Mouse (Mus musculus): ENCODE data around the gene Rnf10.

Gene Rnf10

DNA sequence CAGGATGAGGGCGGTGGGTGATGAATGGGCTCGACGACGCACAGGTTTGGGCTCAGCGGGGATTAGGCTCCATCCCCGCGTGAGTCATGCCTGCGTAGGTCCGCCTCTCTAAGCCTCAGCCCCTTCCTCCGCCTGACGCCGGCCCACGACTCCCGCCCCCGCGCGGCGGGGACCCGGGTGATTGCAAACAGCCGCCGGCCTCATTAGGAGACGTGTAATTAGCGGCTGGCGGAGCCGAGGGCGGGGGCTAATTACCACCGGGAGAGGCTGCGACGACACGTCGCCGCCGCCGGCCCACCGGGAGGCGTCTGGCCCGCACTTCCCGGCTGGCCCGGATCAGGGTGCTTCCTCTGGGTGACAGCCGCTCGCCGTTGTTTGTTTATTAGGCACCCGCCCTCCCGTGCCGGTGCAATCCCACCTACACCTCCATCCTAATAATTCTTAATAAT, 37.4 kb downstream of the Rnf10 start:
- peak in 1 of 2 experiments; percentile 47 for DNase-seq (ENCODE audit: low spot score in 2 of 2)

GRCm38 (mm10) chr5:115234519-115234918, 38.2 kb downstream of the Rnf10 start:
- DNase-seq (ENCODE audit: low spot score in 2 of 2), result no peak

DNA sequence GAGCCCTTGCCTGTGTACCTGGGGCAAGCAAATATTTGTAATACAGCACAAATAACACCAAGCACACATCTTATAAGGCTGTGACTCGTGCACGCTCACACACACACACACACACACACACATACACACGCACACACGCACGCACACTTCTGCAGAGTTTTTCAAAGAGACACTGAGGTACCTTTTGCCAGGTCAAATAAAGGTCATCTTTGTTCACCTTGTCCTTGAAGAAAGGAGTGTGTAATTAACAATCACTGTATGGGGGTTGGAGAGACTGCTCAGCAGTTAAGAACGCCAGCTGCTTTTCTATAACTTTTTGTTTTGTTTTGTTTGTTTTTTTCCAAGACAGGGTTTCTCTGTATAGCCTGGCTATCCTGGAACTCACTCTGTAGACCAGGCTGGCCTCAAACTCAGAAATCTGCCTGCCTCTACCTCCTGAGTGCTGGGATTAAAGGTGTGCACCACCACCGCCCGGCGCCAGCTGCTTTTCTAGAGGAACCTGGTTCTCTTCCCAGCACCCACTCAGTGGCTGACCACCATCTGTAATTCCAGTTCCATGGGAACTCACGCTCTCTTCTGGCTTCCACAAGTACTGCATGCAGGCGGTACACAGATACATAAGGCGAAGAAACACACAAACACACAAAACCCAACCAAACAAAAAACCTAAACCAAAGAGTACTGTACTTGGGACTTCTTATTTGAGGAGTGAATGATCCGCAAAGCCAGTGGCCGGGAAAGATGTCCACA, 39.5 kb downstream of the Rnf10 start:
- DNase-seq (ENCODE audit: low spot score in 2 of 2), result no peak

DNA sequence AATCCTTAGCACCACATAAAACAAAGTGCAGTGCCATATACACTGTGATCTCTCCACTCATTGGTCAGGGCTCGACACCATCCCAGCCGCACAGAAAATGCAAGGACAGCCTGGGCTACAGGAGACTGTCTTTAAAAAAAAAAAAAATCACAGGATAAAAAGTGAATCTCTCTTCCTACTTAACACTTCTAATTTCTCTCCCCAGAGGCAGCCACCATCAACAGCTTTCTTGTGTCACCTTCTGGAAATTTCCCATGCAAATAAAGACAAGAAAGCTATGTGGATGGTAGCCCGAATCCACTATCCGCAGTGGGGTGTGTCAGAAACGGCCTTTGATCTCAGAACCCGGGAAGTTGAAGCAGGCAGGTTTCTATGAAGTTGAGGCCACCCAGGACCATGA, 40.2 kb downstream of the Rnf10 start:
- no peak for DNase-seq (ENCODE audit: low spot score in 2 of 2)

- no peak for DNase-seq (ENCODE audit: low spot score in 2 of 2)
Observed at GRCm38 (mm10) chr5:115231552-115232120, 41.1 kb downstream of the Rnf10 start.

DNA sequence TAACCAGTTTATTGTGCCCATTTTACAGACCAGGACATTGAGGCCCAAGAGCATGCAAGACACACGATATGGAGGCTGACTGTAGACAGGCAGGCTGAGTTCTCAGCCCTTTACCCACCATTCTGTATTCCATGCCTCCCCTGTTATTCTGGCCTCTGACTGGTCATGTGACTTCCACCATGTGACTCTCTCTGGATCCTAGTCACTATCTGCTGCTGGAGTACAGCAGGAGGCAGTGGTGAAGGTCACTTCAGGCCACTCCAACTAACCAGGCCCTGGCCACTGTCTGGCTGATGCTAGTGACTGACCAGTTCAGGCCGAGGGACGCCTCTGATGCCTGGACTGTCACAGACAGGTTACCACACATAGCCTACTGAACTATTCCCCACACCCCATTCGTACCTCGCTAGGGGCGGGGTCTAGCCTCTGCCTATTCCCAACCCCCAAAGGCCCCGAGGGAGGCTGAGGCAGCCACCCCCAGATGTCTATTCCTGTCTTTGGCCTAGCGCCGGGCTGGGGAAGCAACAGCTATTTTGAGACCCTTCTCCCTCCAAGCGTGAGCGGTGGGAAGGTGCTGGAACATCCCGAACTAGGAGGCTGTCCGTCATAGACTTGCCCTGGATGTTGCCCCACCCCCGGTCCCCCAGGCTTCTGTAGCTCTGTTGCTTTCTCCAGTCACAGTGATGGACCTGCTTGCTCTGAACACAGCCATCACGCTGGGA, 41.7 kb downstream of the Rnf10 start:
- DNase-seq (ENCODE audit: low spot score in 2 of 2), result no peak

- no peak for DNase-seq (ENCODE audit: low spot score in 2 of 2)
Observed at GRCm38 (mm10) chr5:115222485-115222884, 50.2 kb downstream of the Rnf10 start.

DNA sequence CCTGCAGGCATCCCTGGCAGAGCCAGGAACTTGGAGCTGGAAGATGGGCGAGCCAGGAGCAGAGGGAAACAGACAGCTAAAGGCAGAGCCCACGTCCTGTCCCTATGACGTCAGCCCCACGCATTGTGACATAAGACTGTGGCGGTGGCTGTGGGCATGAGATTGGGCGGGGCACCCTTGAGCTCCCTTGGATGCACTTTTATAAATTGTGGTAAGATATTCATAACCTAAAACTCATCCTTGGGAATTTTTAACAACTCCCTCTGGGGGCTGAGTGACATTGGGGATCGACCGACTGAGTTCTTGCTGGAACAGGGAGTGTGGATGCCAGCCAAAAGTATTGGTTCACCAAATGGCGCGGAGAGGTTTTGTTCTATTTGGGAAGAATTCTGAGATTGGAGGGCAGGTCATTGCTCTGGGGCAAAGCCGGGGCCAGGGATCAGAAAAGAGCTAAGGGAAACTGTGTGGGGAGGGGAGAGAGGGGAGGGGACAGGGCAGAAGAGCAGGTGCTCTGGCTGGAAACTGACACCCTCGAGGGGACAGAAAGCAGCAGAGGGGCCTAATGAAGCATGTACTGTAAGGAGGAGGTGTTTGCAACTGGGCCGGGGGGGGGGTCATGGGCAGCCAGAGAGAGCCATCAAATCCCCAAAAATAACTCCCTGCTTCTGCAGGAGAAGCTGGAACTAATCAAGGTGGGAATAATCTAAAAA, 51.6 kb downstream of the Rnf10 start:
- no peak for DNase-seq (ENCODE audit: low spot score in 2 of 2)

DNA sequence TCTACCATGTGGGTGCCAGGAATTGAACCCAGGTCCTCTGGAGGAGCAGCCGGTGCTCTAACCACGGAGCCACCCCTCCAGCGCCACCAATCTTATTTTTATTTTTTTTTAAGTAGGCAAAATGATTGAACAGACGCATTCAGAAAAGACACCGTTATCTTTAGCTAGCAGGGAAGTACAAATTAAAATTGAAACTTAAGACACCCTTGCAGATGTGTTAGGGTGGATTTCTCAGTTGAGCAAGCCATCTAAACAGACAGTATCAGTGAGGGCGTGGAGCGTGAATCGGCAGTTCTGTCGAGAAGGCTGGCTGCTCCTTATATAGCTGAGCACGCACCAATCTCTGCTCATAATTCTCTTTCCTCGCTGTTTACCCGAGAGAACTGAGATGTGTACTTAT, 54.7 kb downstream of the Rnf10 start:
- DNase-seq (ENCODE audit: low spot score in 2 of 2), result no peak

DNA sequence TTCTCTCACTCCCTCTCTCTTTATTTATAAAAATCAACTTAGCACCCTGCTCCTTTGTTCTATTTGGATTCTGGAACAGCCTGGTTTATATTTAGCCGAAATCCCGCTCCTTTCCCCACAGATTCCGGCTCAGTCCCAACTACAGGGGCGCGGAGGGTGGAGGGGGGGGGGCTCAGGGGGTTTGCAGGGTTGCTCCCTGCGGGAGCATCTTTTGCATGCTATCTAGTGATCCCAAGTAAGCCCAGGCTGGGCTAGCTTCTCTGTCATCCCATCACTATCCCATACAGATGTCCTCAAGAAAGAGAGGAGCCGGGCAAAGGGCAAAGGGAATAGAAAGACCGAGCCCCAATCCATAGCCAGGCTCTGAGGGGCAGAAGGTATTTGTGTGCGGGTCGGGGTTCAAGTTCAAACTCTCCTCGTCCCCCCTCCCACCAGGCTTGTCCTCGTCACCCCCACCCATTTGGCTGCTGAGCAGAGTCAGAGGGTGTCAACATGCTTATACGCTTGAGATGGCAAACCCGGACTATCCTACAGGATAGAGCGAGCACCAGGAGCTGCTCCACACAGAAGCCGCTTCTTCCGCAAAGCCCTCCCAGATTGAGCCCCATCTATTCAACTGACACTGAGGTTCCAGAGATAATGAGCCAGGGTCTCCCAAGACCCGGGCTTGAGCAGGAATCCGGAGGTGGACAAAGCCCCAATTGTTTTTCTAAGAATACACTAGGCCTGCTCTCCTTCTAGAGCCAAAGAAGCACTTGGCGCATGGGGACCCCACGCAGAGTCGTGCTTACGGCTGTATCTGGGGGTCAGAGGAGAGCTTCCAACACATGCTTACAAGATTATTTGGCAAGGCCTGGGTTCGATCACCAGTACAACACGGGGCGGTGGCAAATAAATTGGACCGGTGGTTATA, 57.2 kb downstream of the Rnf10 start:
- DNase-seq (ENCODE audit: low spot score in 2 of 2), result no peak

DNA sequence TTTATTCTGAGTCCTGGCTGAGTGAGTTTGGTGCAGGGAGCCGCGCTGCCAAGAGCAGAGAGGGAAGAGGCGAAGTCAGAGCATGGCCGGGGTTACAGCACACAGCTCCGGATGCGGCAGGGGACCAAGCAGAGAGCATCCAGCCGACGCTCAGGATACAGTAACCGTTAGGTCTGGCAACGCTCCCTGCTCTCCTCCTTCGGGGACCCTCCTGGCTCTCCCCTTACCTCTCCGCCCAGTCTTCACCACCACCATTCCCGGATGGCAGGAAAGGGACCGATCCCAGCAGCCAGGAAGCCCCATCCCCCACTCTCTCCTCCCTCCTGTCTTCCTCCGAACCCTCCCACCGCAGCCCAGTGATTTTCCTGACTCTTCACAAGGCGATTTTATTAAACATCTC, 57.8 kb downstream of the Rnf10 start:
- DNase-seq (ENCODE audit: low spot score in 2 of 2), result no peak

- DNase-seq (ENCODE audit: low spot score in 2 of 2), result no peak
Observed at GRCm38 (mm10) chr5:115212861-115213260, 59.8 kb downstream of the Rnf10 start.

GRCm38 (mm10) chr5:115212451-115212850, 60.2 kb downstream of the Rnf10 start:
- no peak for DNase-seq (ENCODE audit: low spot score in 2 of 2)

DNA sequence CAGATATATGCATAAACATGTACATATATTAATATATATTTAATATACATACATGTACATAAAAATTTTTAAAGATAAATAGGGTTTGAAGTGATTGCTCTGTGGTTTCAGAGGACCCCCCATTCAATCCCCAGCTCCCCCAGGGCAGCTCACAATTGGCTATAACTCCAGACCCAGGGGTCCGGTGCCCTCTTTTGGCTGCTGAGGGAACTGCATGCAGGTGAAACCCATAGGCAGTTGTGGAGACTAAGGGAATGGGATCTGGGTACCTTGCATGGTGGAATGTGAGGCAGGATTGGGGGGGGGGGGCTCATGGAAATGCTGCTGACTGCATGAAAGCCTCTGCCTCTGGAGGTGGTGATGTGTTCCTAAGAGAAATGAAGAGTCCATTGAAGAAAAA, 62.3 kb downstream of the Rnf10 start:
- peak; percentile 42 to 68 for DNase-seq (ENCODE audit: low spot score in 2 of 2)

- DNase-seq (ENCODE audit: low spot score in 2 of 2), result no peak
Observed at GRCm38 (mm10) chr5:115208601-115209000, 64.1 kb downstream of the Rnf10 start.

DNA sequence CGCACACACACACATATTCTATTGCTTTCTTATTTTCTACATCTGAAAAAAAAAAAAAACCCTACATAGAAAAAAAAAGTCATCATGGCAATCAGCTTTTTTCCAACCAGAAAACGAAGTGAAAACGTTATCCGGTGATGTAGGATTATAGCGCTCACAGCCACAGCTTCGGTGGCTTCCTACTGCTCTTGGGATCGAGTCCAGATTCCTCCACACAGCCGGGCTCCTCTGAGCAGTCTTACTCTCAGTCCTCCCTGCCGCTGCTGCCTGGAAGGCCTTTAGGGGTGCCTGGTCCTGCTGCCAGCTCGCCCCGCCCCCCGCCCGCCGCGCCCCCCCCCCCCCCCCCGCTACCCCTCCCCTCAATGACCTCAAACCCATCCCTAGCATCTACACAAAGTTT, 64.8 kb downstream of the Rnf10 start:
- no peak for DNase-seq (ENCODE audit: low spot score in 2 of 2)

DNA sequence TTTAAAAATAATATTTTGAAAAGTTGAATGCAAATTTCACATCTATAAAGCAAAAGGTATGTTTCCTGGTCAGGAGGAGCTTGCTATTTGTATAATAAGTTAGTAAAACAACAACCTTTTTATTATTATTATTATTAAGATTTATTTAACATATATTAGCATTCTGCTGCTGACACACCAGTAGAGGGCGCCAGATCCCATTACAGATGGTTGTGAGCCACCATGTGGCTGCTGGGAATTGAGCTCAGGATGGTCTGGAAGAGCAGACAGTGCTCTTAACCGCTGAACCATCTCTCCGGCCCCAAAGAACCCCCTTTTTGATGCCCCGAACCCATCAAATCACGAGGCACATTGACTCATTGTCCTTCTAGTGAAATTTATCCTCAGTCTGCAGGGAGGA, 65.5 kb downstream of the Rnf10 start:
- DNase-seq (ENCODE audit: low spot score in 2 of 2), result no peak

- DNase-seq (ENCODE audit: low spot score in 2 of 2), result no peak
Observed at GRCm38 (mm10) chr5:115204562-115205311, 68.0 kb downstream of the Rnf10 start.

GRCm38 (mm10) chr5:115203735-115204561, 68.8 kb downstream of the Rnf10 start:
- DNase-seq (ENCODE audit: low spot score in 2 of 2), result no peak

Measured in spleen, postnatal 10 days (tissue).